Mouse (Mus musculus): ENCODE results near the gene Fam122a. TPM values are rescaled to one million over a fixed set of nuclear protein-coding genes. Genes with fewer than 3 reads are reported as not detected.

Fam122a gene
- polyA plus RNA-seq (2015; fragmentation: Nextera tagmentation; extraction: Ambion mirVana), result 41.0 and 49.4 TPM in 2 replicates

DNA sequence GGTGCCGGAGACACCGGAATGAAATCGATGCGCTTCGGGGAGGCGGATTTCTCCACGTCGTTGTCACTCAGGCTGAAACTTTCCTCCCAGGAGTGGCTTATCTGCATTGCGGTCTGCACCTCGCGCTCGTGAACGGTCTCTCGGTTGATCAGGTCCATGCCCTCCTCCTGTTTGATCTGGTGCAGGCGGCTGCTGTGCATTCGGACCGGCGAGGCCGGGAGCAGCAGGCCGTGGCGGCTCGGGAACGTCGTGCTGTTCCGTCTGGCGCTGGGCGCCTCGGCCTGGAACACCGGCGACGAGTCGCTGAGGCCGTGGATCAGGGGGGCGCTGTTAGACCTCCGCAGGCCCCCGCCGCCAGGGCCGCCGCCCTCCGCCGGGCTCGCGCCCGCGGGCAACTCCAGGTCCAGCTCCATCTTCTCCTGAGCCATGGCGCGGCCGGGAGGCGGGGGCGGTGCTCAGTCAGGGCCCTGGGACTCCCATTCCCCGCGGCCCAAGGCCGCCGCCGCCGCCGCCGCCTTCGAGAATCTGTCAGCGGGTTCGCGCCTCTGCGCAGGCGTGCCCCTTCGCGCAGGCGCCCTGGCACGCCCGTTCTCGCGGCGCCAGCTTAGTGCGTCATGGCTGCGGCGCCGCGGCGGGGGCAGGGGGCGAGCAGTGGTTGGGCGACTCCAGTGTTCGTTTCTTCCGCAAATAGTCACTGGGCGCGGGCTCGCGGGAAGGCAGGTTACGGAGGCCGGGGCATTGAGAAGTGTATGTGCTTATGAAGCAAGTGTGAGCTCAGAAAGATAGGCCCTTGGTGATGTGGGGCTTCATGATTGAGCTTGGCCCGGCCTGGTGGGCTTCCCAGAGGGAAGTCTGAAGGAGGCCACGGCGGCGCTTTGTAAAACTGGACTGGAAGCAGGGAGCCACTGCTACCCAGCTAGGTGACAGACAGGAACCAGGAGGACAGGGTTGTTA, at the start of gene Fam122a:
Gene Fam122a, minus strand, starts transcription at position 428 of the 954 bp plus-strand sequence.
- Histone ChIP-seq H3K4me2 (peak within 1 kb of the TSS; percentile 79), H3K9me3 (no peaks in the 10 kb centered on the region), H3K4me1 (peaks cover 8% of the 10 kb centered on the region; the same call in 1 of the 2 replicates), H3K36me3 (no peaks in the 10 kb centered on the region), H3K27ac (peak within 1 kb of the TSS; percentile 94), H3K27me3 (no peaks in the 10 kb centered on the region), H3K9ac (peak within 1 kb of the TSS; percentile 91), H3K4me3 (peak within 1 kb of the TSS; percentile 67)
- peak; percentile 94 for ATAC-seq (ENCODE audit: insufficient number of reproducible peaks, low FRiP score, low TSS enrichment, low read depth)
- WGBS, result under 1% methylated on average over 85 of the region's 92 CpGs

DNA sequence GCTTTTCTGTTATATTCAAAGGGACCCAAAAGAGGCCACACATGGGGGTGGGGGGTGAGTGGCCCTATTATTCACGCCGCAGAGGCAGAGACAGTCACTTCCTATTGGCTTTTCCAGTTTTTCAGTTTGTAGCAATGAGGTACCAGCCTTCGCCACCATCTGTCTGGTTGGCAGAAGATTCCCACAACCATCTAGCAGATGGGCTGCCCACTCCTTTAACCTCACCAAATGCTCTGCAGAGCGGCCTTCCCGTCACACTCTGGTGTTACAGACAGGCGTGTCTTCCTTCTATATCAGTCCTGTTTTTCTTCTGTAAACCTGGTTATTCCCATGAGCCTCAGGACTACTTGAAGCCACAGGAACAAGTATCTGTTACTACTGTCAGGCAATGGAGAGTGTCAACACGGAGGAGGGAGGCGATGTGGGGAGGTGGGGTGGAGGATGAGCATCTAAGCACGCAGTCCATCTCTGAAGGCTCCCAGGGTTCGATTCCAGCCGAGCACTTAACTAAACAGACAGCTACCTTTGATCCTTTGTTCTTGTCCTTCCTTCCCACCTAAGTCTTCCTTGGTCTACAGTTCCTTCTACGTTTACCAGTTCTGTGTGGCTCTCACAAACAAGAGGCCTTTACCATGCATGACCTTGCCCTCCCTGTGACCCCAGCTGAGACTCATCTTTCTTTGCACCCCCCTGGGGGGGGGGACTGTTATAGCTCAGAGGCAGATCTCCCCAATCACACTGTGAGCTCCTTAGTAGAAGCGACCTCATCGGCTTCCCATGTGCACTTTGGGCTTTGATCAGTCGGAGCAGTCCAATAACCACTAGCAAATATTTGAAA, 46.5 kb upstream of the Fam122a start:
- Histone ChIP-seq H3K4me1 (no peaks in the 10 kb centered on the region), H3K36me3 (no peaks in the 10 kb centered on the region), H3K27ac (no peak overlapping the region), H3K27me3 (no peaks in the 10 kb centered on the region), H3K4me2 (no peak overlapping the region), H3K9ac (no peak overlapping the region), H3K4me3 (no peak overlapping the region), H3K9me3 (no peaks in the 10 kb centered on the region)
- ATAC-seq (ENCODE audit: insufficient number of reproducible peaks, low FRiP score, low TSS enrichment, low read depth), result no peak
- 71% methylated on average over 15 of the region's 15 CpGs for WGBS

DNA sequence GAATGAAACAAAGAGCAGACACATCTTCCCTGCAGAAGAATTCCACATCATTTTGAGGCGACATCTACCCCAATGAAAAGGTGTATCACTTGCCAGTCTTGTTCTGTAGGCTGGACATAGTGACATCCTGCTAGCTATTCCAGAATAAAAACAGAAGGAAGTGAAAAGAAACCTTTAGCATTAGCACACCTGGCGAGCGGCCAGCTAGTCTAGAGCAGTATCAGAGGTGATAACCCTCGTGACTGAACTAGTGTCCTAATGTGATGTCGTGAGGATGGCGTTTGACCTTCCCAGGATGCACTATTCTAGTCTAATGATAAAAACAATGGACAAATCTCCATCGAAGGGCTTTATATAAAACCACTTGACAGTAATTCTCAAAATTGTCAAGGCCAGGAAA, 44.8 kb upstream of the Fam122a start:
- no peak for ATAC-seq (ENCODE audit: insufficient number of reproducible peaks, low FRiP score, low TSS enrichment, low read depth)
- H3K27ac ChIP-seq, result no peak overlapping the region
- H3K36me3 ChIP-seq, result no peaks in the 10 kb centered on the region
- no peak overlapping the region for H3K9ac ChIP-seq
- H3K4me3 ChIP-seq, result no peak overlapping the region
- H3K4me1 ChIP-seq, result no peaks in the 10 kb centered on the region
- H3K9me3 ChIP-seq, result no peaks in the 10 kb centered on the region
- WGBS, result 85% methylated on average over 7 of the region's 7 CpGs
- no peaks in the 10 kb centered on the region for H3K27me3 ChIP-seq
- H3K4me2 ChIP-seq, result no peak overlapping the region

DNA sequence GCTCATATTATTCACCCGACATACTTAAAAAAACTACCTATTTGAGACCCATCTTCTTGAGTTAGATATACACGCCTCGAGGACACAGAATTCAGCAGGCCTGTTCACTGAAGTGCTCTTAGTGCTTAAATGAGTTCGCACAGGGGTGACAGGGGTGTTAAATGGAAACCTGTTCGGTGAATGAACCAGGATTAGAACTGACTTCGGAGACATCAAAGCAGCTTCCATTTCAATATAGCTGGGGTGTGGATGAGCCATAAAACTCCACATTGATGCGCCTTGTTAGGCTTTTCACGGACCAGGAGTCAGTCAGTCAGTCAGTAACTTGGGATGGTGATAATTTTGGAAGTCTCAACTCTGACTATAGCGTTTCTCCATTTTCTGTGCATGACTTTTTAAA, 44.0 kb upstream of the Fam122a start:
- H3K4me1 ChIP-seq, result no peaks in the 10 kb centered on the region
- H3K27ac ChIP-seq, result no peak overlapping the region
- no peak for ATAC-seq (ENCODE audit: insufficient number of reproducible peaks, low FRiP score, low TSS enrichment, low read depth)
- no peak overlapping the region for H3K4me3 ChIP-seq
- no peak overlapping the region for H3K4me2 ChIP-seq
- no peak overlapping the region for H3K9ac ChIP-seq
- 69% methylated on average over 9 of the region's 9 CpGs for WGBS
- H3K9me3 ChIP-seq, result no peaks in the 10 kb centered on the region
- no peaks in the 10 kb centered on the region for H3K36me3 ChIP-seq
- H3K27me3 ChIP-seq, result no peaks in the 10 kb centered on the region

DNA sequence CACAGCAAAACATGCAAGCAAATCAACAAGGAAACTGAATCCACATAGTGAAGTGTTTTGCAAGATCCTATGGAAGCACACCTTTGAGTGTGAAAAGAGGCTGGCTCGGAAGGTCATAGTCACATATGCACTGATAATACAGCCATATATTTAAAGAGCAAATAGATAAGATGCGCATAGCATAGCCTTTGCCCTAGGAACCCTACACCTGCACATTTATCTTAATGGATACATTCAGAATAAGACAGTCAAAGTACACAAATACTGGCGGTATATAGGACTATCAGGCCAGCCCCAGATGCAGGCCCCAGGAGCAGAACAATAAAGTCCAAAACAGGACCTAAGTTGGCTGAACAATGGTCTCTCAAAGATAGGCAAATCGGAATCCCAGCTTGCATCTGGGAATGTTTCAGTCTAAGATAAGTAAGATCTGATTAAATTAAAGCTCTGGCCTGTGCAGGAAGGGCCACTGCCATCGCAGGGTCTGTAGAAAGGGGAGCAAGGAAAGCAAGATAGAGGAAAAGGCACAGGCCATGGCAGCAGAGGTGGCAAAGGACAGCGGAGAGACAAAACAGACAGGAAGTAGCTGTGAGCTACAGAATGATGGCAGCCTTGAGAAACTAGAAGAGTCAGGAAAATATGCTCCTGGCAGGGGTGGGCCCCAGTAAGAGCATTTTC, 42.7 kb upstream of the Fam122a start:
- Histone ChIP-seq H3K9ac (no peak overlapping the region), H3K36me3 (no peaks in the 10 kb centered on the region), H3K4me1 (no peaks in the 10 kb centered on the region), H3K27me3 (no peaks in the 10 kb centered on the region), H3K4me3 (no peak overlapping the region), H3K27ac (no peak overlapping the region), H3K9me3 (no peaks in the 10 kb centered on the region), H3K4me2 (no peak overlapping the region)
- WGBS, result 87% methylated on average over 6 of the region's 6 CpGs
- no peak for ATAC-seq (ENCODE audit: insufficient number of reproducible peaks, low FRiP score, low TSS enrichment, low read depth)

DNA sequence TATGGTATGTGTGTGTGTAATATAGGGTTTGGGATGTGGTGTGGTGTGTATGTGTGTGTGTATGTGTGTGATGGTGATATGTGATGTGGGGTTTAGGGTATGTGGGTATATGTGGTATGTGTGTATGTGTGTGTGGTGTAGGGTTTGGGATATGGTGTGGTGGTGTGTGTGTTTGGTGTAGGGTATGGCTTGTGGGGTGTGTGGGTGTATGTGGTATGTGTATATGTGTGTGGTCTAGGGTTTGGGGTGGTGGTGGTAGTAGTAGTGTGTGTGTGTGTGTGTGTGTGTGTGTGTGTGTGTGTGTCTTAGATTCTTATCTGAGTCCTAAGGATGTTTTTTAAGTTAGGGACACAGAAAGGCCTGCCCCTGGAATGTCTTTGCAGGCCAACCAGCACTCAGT, 41.2 kb upstream of the Fam122a start:
- Histone ChIP-seq H3K4me2 (no peak overlapping the region), H3K27ac (no peak overlapping the region), H3K27me3 (no peaks in the 10 kb centered on the region), H3K36me3 (no peaks in the 10 kb centered on the region), H3K9me3 (no peaks in the 10 kb centered on the region), H3K4me1 (no peaks in the 10 kb centered on the region), H3K9ac (no peak overlapping the region), H3K4me3 (no peak overlapping the region)
- ATAC-seq (ENCODE audit: insufficient number of reproducible peaks, low FRiP score, low TSS enrichment, low read depth), result no peak

DNA sequence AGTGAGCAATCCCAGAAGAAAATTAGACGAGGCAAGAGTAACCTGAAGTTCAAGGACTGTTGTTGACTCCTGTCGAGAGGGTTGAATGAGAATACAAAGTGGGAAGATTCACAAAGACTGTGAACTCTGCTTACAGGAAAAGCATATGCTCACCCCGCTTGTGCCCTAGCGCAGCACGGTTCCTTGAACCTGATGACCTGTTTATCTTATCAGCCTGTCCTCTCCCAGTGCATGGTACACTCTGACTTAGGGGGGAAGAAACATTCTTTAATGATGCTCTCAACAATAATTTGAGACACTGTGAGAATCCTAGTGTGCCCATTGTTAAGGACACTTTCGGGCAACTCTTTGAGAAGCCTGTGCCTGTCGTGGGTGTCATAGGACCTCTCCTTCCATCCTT, 39.9 kb upstream of the Fam122a start:
- Histone ChIP-seq H3K4me1 (no peaks in the 10 kb centered on the region), H3K36me3 (no peaks in the 10 kb centered on the region), H3K9me3 (no peaks in the 10 kb centered on the region), H3K27ac (no peak overlapping the region), H3K4me3 (no peak overlapping the region), H3K4me2 (no peak overlapping the region), H3K9ac (no peak overlapping the region), H3K27me3 (no peaks in the 10 kb centered on the region)
- ATAC-seq (ENCODE audit: insufficient number of reproducible peaks, low FRiP score, low TSS enrichment, low read depth), result no peak
- 80% methylated on average over 7 of the region's 7 CpGs for WGBS

DNA sequence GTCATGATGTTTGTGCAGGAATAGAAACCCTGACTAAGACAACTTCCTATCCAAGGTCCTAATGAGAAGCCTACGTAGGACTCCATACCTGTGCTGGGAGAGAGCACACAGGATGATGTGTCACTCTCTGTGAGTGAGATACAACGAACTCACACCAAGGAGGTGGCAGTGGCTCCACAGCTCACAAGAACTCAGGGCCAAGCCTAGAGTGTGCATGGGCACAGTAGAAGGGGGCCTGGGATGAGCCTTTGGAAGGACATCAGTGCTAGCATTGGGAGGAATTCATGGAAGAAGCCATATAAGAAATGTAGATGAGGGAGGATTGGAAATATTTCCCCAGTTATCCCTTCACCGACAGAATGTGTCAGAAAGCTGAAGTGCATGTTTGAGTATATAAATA, 38.8 kb upstream of the Fam122a start:
- no peak for ATAC-seq (ENCODE audit: insufficient number of reproducible peaks, low FRiP score, low TSS enrichment, low read depth)
- no peaks in the 10 kb centered on the region for H3K27me3 ChIP-seq
- no peak overlapping the region for H3K9ac ChIP-seq
- no peak overlapping the region for H3K4me3 ChIP-seq
- no peaks in the 10 kb centered on the region for H3K36me3 ChIP-seq
- H3K9me3 ChIP-seq, result no peaks in the 10 kb centered on the region
- no peak overlapping the region for H3K4me2 ChIP-seq
- 75% methylated on average over 3 of the region's 3 CpGs for WGBS
- no peaks in the 10 kb centered on the region for H3K4me1 ChIP-seq
- no peak overlapping the region for H3K27ac ChIP-seq

DNA sequence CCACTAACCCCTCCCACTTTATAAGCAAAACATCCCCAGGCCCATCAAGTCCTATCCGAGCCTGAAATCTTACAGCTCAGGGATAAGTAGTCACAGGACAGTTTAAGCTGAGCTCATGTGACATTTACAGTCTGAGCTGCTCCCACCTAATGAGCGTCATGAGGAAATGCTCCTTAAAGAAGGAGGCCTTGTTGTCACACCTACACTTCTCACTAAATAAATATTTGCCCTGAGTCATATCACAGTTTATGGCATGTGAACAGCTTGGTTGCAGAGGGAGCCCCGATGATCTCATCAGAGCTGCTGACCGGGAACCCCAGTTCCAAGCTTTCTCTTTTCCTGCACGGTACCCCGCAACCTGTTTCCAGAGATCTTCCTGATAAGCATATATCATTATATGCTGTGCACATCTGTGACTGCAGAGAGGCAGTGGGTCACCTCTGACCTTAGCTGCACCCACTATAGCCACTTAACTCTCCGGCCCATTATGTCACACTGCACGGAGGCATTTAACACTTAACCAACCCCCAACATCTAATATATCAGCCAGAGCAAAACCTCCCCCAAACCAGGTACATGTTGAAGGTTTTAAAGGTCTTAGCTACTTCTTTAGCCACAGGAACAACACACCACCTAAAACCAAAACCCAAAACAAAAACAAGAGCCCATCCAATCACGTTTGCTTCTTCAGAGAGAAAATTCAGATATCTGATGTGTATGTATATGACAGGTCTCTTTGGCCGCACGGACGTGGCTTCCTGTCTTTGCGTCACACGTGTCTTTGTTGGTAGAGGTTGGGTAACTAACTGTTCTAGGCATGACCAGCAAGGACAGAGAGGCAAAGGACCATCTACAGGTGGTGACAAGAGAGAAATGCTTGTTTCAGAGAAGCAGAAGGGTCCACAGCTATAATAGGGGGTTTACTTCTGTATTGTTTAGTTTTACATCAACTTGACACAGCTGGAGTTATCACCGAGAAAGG, 37.8 kb upstream of the Fam122a start:
- no peak for ATAC-seq (ENCODE audit: insufficient number of reproducible peaks, low FRiP score, low TSS enrichment, low read depth)
- Histone ChIP-seq H3K36me3 (no peaks in the 10 kb centered on the region), H3K9me3 (no peaks in the 10 kb centered on the region), H3K4me1 (no peaks in the 10 kb centered on the region), H3K9ac (no peak overlapping the region), H3K27ac (no peak overlapping the region), H3K4me2 (no peak overlapping the region), H3K27me3 (no peaks in the 10 kb centered on the region), H3K4me3 (no peak overlapping the region)
- WGBS, result 77% methylated on average over 15 of the region's 15 CpGs

DNA sequence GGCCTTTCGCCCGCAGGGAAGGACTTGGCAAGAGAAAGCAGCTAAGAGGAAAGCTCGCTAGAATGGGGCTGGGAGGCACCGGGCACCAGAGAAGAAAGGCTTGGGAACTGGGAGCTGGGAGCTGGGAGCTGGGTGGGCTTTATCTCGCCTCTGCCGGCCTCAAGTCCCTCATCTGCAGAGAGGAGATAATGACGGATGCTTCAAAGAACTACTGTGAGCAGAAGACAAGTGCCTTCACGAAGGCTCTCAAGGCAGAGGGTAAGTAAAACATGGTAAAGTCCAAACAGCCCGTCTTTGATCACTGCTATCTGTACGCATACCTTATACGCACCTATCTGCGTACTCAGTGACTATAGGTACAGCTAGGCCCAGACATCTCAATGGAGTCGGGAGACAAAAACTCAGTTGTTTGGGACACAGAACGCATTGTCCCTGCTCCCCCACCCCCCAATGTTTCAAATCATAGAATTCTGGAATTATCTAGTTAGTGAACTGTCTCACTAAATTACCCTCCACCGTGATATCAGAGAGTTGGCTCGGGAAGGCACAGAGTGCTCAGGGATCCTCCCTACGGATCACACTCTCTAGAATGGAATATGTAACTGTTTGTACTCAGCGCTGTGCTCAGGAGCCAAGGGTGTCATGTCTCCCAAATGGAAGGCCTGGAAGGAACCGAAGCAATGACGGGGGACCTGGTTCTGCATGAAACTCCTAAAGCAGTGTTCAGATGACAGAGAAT, 36.1 kb upstream of the Fam122a start:
- 88% methylated on average over 20 of the region's 20 CpGs for WGBS
- no peak for ATAC-seq (ENCODE audit: insufficient number of reproducible peaks, low FRiP score, low TSS enrichment, low read depth)

More for the DNA sequence above, 36.1 kb upstream of the Fam122a start:
- Histone ChIP-seq H3K27ac (no peak overlapping the region), H3K9me3 (no peaks in the 10 kb centered on the region), H3K9ac (no peak overlapping the region), H3K36me3 (no peaks in the 10 kb centered on the region), H3K4me3 (no peak overlapping the region), H3K4me2 (no peak overlapping the region), H3K27me3 (no peaks in the 10 kb centered on the region), H3K4me1 (no peaks in the 10 kb centered on the region)
